Mouse (Mus musculus): ENCODE measurements at regions not wholly inside any gene's neighbourhood (a gene's known extent, or its start where the extent isn't known, plus 50 kb on each side); places are given as distances from the start of the nearest gene placed in this dataset.

GRCm38 (mm10) chr15:97532346-97532910 lies 173.2 kb downstream of the Rpap3 start:
- POLR2A ChIA-PET = interaction anchor here (0.5 kb wide), 1 partner anchor 13 kb away, joined by 4 read pairs; no protein-coding TSS in a partner anchor
- no peak for DNase-seq (ENCODE audit: low read depth, low spot score)
- CTCF ChIA-PET = no interaction called here

GRCm38 (mm10) chr15:97528291-97529050 lies 177.2 kb downstream of the Rpap3 start:
- no peak for DNase-seq (ENCODE audit: low read depth, low spot score)
- TF ChIP-seq CTCF (IDR thresholded peaks at IDR 0.05) = no peak
- ChIA-PET POLR2A (no interaction called here), CTCF (no interaction called here)
- ATAC-seq = no peak
- no peaks in the 10 kb centered on the region for H3K27me3 ChIP-seq
- in situ Hi-C loops (cut with MboI; ENCODE audit: low pct_unique_long_range_greater_than_20kb) = no loop called here

More at GRCm38 (mm10) chr15:97532346-97532910, 173.2 kb downstream of the Rpap3 start:
- no peak for TF ChIP-seq CTCF (IDR thresholded peaks at IDR 0.05)
- in situ Hi-C loops (cut with MboI; ENCODE audit: low pct_unique_long_range_greater_than_20kb) = no loop called here
- ATAC-seq = no peak
- H3K27me3 ChIP-seq = no peaks in the 10 kb centered on the region

GRCm38 (mm10) chr15:97520395-97520794 lies 185.2 kb downstream of the Rpap3 start:
- ATAC-seq = no peak
- CTCF ChIA-PET = interaction anchor here (0.6 kb wide), 1 partner anchor 1707 kb away, joined by 3 read pairs; no protein-coding TSS in a partner anchor
- in situ Hi-C loops (cut with MboI; ENCODE audit: low pct_unique_long_range_greater_than_20kb) = no loop called here
- TF ChIP-seq CTCF (IDR thresholded peaks at IDR 0.05) = no peak
- no peaks in the 10 kb centered on the region for H3K27me3 ChIP-seq
- no peak for DNase-seq (ENCODE audit: low read depth, low spot score)
- POLR2A ChIA-PET = no interaction called here

- no peaks in the 10 kb centered on the region for H3K27me3 ChIP-seq
- no peak for DNase-seq (ENCODE audit: low read depth, low spot score)
- in situ Hi-C loops (cut with MboI; ENCODE audit: low pct_unique_long_range_greater_than_20kb) = no loop called here
- POLR2A ChIA-PET = no interaction called here
- CTCF ChIA-PET = interaction anchor here (0.6 kb wide), 1 partner anchor 1707 kb away, joined by 3 read pairs; no protein-coding TSS in a partner anchor
- no peak for ATAC-seq
- no peak for TF ChIP-seq CTCF (IDR thresholded peaks at IDR 0.05)
These were observed 185.7 kb downstream of the Rpap3 start for GRCm38 (mm10) chr15:97519919-97520345.

- DNase-seq (ENCODE audit: low read depth, low spot score) = no peak
- in situ Hi-C loops (cut with MboI; ENCODE audit: low pct_unique_long_range_greater_than_20kb) = no loop called here
- no peak for ATAC-seq
- ChIA-PET CTCF (no interaction called here), POLR2A (no interaction called here)
- H3K27me3 ChIP-seq = no peaks in the 10 kb centered on the region
- TF ChIP-seq CTCF (IDR thresholded peaks at IDR 0.05) = no peak
These were observed 187.7 kb downstream of the Rpap3 start for GRCm38 (mm10) chr15:97517926-97518325.

DNA sequence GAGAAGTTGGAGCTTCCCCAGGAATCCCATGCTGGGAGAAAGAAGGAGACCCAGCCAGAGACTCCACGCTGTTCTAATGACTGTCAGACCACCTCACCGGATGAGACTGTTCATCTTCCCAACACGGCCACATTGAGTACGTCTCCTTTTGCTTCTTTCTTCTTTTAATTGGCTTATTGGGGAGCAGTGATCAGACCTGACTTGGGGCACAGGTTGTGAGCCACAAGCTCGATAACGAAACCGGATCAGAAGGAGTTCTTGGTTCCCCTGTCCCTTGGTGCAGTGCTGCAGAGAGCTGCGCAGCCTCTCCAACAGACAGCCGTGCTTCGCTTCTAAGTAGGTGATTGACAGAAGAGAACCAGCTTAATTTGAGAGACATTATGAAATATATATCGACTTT lies 188.4 kb downstream of the Rpap3 start:
- in situ Hi-C loops (cut with MboI; ENCODE audit: low pct_unique_long_range_greater_than_20kb) = no loop called here
- DNase-seq (ENCODE audit: low read depth, low spot score) (no peak), ATAC-seq (no peak)
- TF ChIP-seq CTCF (IDR thresholded peaks at IDR 0.05) = no peak
- H3K27me3 ChIP-seq = no peaks in the 10 kb centered on the region
- ChIA-PET POLR2A (interaction anchor here (1.7 kb wide), 1 partner anchor 9 kb away, joined by 4 read pairs; no protein-coding TSS in a partner anchor), CTCF (no interaction called here)

GRCm38 (mm10) chr15:97515773-97516172 lies 189.9 kb downstream of the Rpap3 start:
- ATAC-seq (no peak), DNase-seq (ENCODE audit: low read depth, low spot score) (no peak)
- no peaks in the 10 kb centered on the region for H3K27me3 ChIP-seq
- in situ Hi-C loops (cut with MboI; ENCODE audit: low pct_unique_long_range_greater_than_20kb) = no loop called here
- POLR2A ChIA-PET = interaction anchor here (1.7 kb wide), 1 partner anchor 10 kb away, joined by 4 read pairs; no protein-coding TSS in a partner anchor
- TF ChIP-seq CTCF (IDR thresholded peaks at IDR 0.05) = no peak
- CTCF ChIA-PET = no interaction called here

DNA sequence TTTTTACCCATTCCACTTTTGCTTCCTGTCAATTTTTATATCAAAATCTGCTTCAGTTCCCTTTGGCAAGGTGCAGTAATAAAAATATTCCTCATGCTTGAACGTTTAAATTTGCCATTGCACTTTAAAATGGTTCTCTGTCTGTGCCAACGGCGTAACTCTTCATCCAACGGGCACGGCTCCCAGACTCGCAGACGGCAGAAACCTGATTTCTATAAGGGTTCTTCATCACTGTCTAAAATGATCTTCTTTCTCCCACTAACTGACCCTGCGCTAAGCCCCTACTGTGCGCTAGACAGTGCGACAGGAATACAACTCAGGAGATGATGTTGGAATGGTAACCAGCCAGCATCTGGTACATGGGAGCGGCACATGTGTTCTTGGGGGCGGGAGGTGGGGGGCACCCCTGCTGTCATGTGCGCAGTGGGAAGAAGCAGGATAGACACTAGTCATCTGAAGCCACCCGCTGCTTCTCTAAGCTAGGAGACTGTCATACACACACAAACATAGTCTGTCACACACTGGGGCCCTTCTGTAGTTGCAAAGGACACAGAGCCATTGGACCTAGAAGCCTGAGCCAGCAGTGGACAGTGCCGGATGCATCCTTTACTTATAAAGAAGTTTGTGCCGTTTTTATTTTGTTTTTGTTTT lies 197.8 kb downstream of the Rpap3 start:
- no peak for ATAC-seq
- ChIA-PET POLR2A (no interaction called here), CTCF (no interaction called here)
- no peaks in the 10 kb centered on the region for H3K27me3 ChIP-seq
- in situ Hi-C loops (cut with MboI; ENCODE audit: low pct_unique_long_range_greater_than_20kb) = no loop called here
- no peak for DNase-seq (ENCODE audit: low read depth, low spot score)
- TF ChIP-seq CTCF (IDR thresholded peaks at IDR 0.05) = no peak

- no peak for TF ChIP-seq CTCF (IDR thresholded peaks at IDR 0.05)
- H3K27me3 ChIP-seq = no peaks in the 10 kb centered on the region
- ChIA-PET POLR2A (interaction anchor here (0.6 kb wide), 1 partner anchor 535 kb away, joined by 5 read pairs; no protein-coding TSS in a partner anchor), CTCF (no interaction called here)
- no peak for DNase-seq (ENCODE audit: low read depth, low spot score)
- ATAC-seq = no peak
- in situ Hi-C loops (cut with MboI; ENCODE audit: low pct_unique_long_range_greater_than_20kb) = no loop called here
These were observed 198.4 kb downstream of the Rpap3 start for GRCm38 (mm10) chr15:97507176-97507575.

GRCm38 (mm10) chr15:97505715-97506114 lies 199.9 kb downstream of the Rpap3 start:
- ChIA-PET CTCF (interaction anchor here (1.6 kb wide), 1 partner anchor 40 kb away, joined by 3 read pairs; no protein-coding TSS in a partner anchor), POLR2A (no interaction called here)
- DNase-seq (ENCODE audit: low read depth, low spot score) (no peak), ATAC-seq (no peak)
- in situ Hi-C loops (cut with MboI; ENCODE audit: low pct_unique_long_range_greater_than_20kb) = no loop called here
- no peak for TF ChIP-seq CTCF (IDR thresholded peaks at IDR 0.05)
- H3K27me3 ChIP-seq = no peaks in the 10 kb centered on the region

DNA sequence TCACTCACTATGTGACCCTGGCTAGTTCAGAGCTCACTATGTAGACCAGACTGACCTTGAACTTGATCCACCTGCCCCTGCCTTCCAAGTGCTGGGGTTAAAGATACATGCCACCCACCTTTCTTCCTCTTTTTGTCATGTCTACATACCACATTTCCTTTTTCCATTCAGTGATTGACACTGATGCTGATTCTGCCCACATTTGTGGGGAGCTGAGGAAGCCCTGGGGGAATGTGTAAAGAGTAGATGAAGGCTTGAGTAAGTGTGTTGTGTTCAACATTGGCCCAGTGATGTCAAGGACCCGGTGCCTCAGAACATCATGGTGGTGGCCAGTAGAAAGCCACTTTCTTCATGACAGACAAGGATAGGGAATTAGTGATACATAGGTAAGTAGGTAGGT lies 201.3 kb downstream of the Rpap3 start:
- no peaks in the 10 kb centered on the region for H3K27me3 ChIP-seq
- POLR2A ChIA-PET = no interaction called here
- TF ChIP-seq CTCF (IDR thresholded peaks at IDR 0.05) = no peak
- in situ Hi-C loops (cut with MboI; ENCODE audit: low pct_unique_long_range_greater_than_20kb) = no loop called here
- no peak for DNase-seq (ENCODE audit: low read depth, low spot score)
- ATAC-seq = no peak
- CTCF ChIA-PET = no interaction called here

Data from Patski (cell line).